Mouse (Mus musculus) left cerebral cortex, postnatal 4 days (tissue): Measurements from ENCODE around the gene Tshz2. TPM values are rescaled to one million over a fixed set of nuclear protein-coding genes. Genes with fewer than 3 reads are reported as not detected.
"Not testable (repeated sequence)": the region's sequence is repeated elsewhere in the genome, so short reads cannot be mapped to it uniquely, and the experiment has no call there.

Experiments
- DNase-seq: peaks from one replicate; pipeline ENCODE4 v3.0.0-alpha.2; 2022
- intact Hi-C: fragments of 180-260 bp; cut with DNase I; formaldehyde crosslinking; loops from one replicate; pipeline ENCODE4 v1.15.1; 2025
- total RNA-seq, 2 experiments: library from RNA; stranded (reverse); gene quantifications; 2 replicates each; pipeline ENCODE4 v1.2.3; 2021

Gene Tshz2
- total RNA-seq, 2 experiments from 2014 or later: 29.9 to 52.3 TPM

- intact Hi-C loops: no loop called here
- no peak for DNase-seq
Measured at GRCm38 (mm10) chr2:169851606-169852005, 218.8 kb downstream of the Tshz2 start.

GRCm38 (mm10) chr2:169854491-169854890, 221.7 kb downstream of the Tshz2 start:
- intact Hi-C loops: no loop called here
- DNase-seq: no peak

GRCm38 (mm10) chr2:169857041-169857440, 224.2 kb downstream of the Tshz2 start:
- intact Hi-C loops, DNase-seq: not testable (repeated sequence)

- no peak for DNase-seq
- intact Hi-C loops: no loop called here
Measured at GRCm38 (mm10) chr2:169859078-169859855, 226.5 kb downstream of the Tshz2 start.

GRCm38 (mm10) chr2:169860895-169861294, 228.1 kb downstream of the Tshz2 start:
- no peak for DNase-seq
- intact Hi-C loops: no loop called here

GRCm38 (mm10) chr2:169862701-169863100, 229.9 kb downstream of the Tshz2 start:
- no peak for DNase-seq
- intact Hi-C loops: no loop called here

- intact Hi-C loops: no loop called here
Measured at GRCm38 (mm10) chr2:169869468-169869867, 236.7 kb downstream of the Tshz2 start.

GRCm38 (mm10) chr2:169870503-169870902, 237.7 kb downstream of the Tshz2 start:
- intact Hi-C loops: no loop called here
- DNase-seq: no peak

More at GRCm38 (mm10) chr2:169869468-169869867, 236.7 kb downstream of the Tshz2 start:
- no peak for DNase-seq

- no peak for DNase-seq
- intact Hi-C loops: no loop called here
Measured at GRCm38 (mm10) chr2:169871436-169872060, 238.7 kb downstream of the Tshz2 start.

- no peak for DNase-seq
- intact Hi-C loops: no loop called here
Measured at GRCm38 (mm10) chr2:169873442-169873841, 240.6 kb downstream of the Tshz2 start.

GRCm38 (mm10) chr2:169887921-169888320, 255.1 kb downstream of the Tshz2 start:
- intact Hi-C loops: no loop called here
- DNase-seq: no peak

- intact Hi-C loops: no loop called here
- no peak for DNase-seq
Measured at GRCm38 (mm10) chr2:169892441-169893038, 259.7 kb downstream of the Tshz2 start.

GRCm38 (mm10) chr2:169902896-169903295, 270.1 kb downstream of the Tshz2 start:
- no peak for DNase-seq
- intact Hi-C loops: no loop called here

GRCm38 (mm10) chr2:169906396-169906795, 273.6 kb downstream of the Tshz2 start:
- intact Hi-C loops: no loop called here
- DNase-seq: no peak

GRCm38 (mm10) chr2:169907979-169908378, 275.2 kb downstream of the Tshz2 start:
- DNase-seq: no peak
- intact Hi-C loops: no loop called here

GRCm38 (mm10) chr2:169910606-169911005, 277.8 kb downstream of the Tshz2 start:
- intact Hi-C loops: no loop called here
- DNase-seq: no peak

GRCm38 (mm10) chr2:169912826-169913225, 280.0 kb downstream of the Tshz2 start:
- no peak for DNase-seq
- intact Hi-C loops: no loop called here

- intact Hi-C loops: no loop called here
- peak; percentile 26 for DNase-seq
Measured at GRCm38 (mm10) chr2:169914903-169915302, 282.1 kb downstream of the Tshz2 start.

- DNase-seq: no peak
- intact Hi-C loops: no loop called here
Measured at GRCm38 (mm10) chr2:169915326-169915725, 282.5 kb downstream of the Tshz2 start.

- DNase-seq: no peak
- intact Hi-C loops: no loop called here
Measured at GRCm38 (mm10) chr2:169919111-169919695, 286.4 kb downstream of the Tshz2 start.

- intact Hi-C loops: no loop called here
- DNase-seq: peak; percentile 48
Measured at GRCm38 (mm10) chr2:169924177-169924810, 291.5 kb downstream of the Tshz2 start.
